Mouse (Mus musculus): Measurements from ENCODE around the gene Arsa. TPM values are rescaled to one million over a fixed set of nuclear protein-coding genes. Genes with fewer than 3 reads are reported as not detected.

Arsa gene
- polyA plus RNA-seq, 1 experiment from 2014 or later, result 20.7 TPM

DNA sequence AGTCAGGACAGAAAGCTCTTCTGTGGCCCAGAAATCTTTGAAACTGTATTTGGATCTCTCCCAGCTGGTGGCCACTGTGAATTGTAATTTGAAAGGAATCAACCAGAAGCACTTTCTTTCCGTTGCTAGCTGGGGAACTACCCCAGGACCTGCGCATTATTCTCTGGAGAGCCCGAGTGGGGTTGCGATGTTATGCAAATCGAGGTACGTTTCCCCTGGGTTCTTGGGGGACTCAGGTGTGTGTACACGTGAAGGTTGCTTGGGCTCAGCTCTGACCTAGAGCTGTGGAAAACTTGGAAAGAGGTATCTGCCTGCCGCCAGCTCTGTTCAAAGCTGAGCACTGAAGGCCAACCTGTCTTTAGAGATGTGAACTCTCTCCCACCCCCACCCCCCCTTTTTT, 581 bp upstream of the Arsa start:
- Histone ChIP-seq H3K27ac (no peak overlapping the region), H3K4me3 (replicated peaks; ENCODE audit: low read length) (no peak overlapping the region), H3K36me3 (replicated peaks; ENCODE audit: control insufficient read depth, insufficient read depth) (no peaks in the 10 kb centered on the region), H3K4me1 (replicated peaks; ENCODE audit: control insufficient read depth, insufficient read depth, low read length) (peaks cover 21% of the 10 kb centered on the region), H3K4me2 (replicated peaks) (no peak overlapping the region), H3K27me3 (ENCODE audit: control insufficient read depth, insufficient read depth, low read length) (no peaks in the 10 kb centered on the region), H3K9me3 (ENCODE audit: control insufficient read depth, low read length) (no peaks in the 10 kb centered on the region), H3K9ac (no peak overlapping the region)
- ATAC-seq (ENCODE audit: low FRiP score), result no peak
- WGBS, result 39% methylated on average over 8 of the region's 8 CpGs
- DNase-seq (ENCODE audit: low spot score), result no peak

DNA sequence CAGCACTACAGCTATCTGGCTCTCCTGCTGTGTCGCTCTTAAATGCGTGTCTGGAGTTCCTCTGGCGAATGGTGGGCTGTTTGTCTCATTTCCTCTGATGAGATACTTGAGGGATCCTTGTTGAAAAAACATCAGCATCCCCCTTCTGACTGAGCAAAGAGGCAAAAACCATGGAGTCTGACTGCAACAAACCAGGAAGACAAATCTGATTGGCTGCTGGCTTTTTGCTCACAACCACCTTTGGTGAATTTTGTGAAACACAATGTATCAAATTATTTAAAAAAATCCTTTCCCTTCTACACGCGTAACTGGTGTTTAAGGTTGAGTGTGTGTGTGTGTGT, 780 bp downstream of the Arsa start:
- no peaks in the 10 kb centered on the region for H3K27me3 ChIP-seq (ENCODE audit: control insufficient read depth, insufficient read depth, low read length)
- H3K27ac ChIP-seq, result peak overlapping the region; percentile 83
- no peak; the same call in 1 of the 2 replicates for ATAC-seq (ENCODE audit: low FRiP score)
- H3K36me3 ChIP-seq (replicated peaks; ENCODE audit: control insufficient read depth, insufficient read depth), result no peaks in the 10 kb centered on the region
- peaks cover 21% of the 10 kb centered on the region for H3K4me1 ChIP-seq (replicated peaks; ENCODE audit: control insufficient read depth, insufficient read depth, low read length)
- peak; percentile 65 for DNase-seq (ENCODE audit: low spot score)
- peak overlapping the region; percentile 62 for H3K4me3 ChIP-seq (replicated peaks; ENCODE audit: low read length)
- WGBS, result 8% methylated on average over 5 of the region's 5 CpGs
- H3K4me2 ChIP-seq (replicated peaks), result peak overlapping the region; percentile 81
- H3K9ac ChIP-seq, result peak overlapping the region; percentile 61
- no peaks in the 10 kb centered on the region for H3K9me3 ChIP-seq (ENCODE audit: control insufficient read depth, low read length)

DNA sequence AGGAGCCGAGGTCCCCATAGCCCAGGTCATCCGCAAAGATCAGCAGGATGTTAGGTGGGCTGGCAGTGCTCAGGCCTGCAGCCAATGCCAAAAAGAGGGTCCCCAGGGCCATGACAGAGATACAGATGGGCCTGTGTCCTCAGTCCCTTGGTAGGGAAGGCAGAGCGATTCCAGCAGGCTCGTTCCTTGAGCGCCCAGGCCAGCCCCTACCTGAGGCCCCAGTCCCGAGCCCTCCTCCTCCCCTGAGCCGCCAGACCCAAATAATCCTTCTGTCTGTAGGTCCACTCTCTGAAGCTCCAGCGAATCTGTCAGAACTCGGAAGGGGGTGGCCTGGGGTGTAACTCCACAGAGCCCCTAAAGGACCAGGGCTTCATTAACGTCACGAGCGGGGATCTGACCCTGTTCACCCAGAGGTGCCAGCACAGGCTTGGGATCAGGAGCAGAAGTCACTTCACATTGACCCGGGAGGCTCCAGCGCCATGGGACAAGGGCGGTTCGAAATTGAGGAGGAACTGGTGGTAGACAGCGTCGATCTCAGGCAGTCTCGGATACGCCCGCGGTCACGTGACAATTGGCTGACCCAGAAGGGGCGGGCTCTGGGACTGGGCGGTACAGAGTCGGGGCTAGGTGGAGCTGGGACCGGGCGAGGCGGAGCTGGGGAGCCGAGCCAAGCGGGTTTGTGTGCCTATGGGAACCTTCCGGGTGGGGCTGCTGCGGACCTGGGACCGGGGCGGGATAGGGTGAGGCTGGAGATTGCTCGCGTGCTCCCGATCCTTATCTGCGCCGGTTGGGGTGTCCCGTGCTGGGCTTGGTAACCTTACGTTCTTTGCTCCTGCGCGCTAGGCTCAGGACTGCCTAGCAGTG, 1.4 kb downstream of the Arsa start:
- peak; percentile 86 for DNase-seq (ENCODE audit: low spot score)
- H3K9ac ChIP-seq, result peak overlapping the region; percentile 61
- H3K36me3 ChIP-seq (replicated peaks; ENCODE audit: control insufficient read depth, insufficient read depth), result no peaks in the 10 kb centered on the region
- H3K4me3 ChIP-seq (replicated peaks; ENCODE audit: low read length), result peak overlapping the region; percentile 62
- ATAC-seq (ENCODE audit: low FRiP score), result peak; percentile 96
- H3K4me2 ChIP-seq (replicated peaks), result peak overlapping the region; percentile 81
- 8% methylated on average over 44 of the region's 44 CpGs for WGBS
- peaks cover 21% of the 10 kb centered on the region for H3K4me1 ChIP-seq (replicated peaks; ENCODE audit: control insufficient read depth, insufficient read depth, low read length)
- no peaks in the 10 kb centered on the region for H3K27me3 ChIP-seq (ENCODE audit: control insufficient read depth, insufficient read depth, low read length)
- H3K9me3 ChIP-seq (ENCODE audit: control insufficient read depth, low read length), result no peaks in the 10 kb centered on the region
- H3K27ac ChIP-seq, result peak overlapping the region; percentile 83

- H3K27ac ChIP-seq, result no peak overlapping the region
- peak overlapping the region; percentile 61 for H3K9ac ChIP-seq
- WGBS, result 84% methylated on average over 7 of the region's 7 CpGs
- peak overlapping the region; percentile 62 for H3K4me3 ChIP-seq (replicated peaks; ENCODE audit: low read length)
- peak overlapping the region; percentile 81 for H3K4me2 ChIP-seq (replicated peaks)
- H3K36me3 ChIP-seq (replicated peaks; ENCODE audit: control insufficient read depth, insufficient read depth), result no peaks in the 10 kb centered on the region
- DNase-seq (ENCODE audit: low spot score) (no peak), ATAC-seq (ENCODE audit: low FRiP score) (no peak)
- H3K27me3 ChIP-seq (ENCODE audit: control insufficient read depth, insufficient read depth, low read length), result no peaks in the 10 kb centered on the region
- no peaks in the 10 kb centered on the region for H3K9me3 ChIP-seq (ENCODE audit: control insufficient read depth, low read length)
- H3K4me1 ChIP-seq (replicated peaks; ENCODE audit: control insufficient read depth, insufficient read depth, low read length), result peaks cover 21% of the 10 kb centered on the region
Measured at GRCm38 (mm10) chr15:89475293-89475600, 2.0 kb downstream of the Arsa start.

DNA sequence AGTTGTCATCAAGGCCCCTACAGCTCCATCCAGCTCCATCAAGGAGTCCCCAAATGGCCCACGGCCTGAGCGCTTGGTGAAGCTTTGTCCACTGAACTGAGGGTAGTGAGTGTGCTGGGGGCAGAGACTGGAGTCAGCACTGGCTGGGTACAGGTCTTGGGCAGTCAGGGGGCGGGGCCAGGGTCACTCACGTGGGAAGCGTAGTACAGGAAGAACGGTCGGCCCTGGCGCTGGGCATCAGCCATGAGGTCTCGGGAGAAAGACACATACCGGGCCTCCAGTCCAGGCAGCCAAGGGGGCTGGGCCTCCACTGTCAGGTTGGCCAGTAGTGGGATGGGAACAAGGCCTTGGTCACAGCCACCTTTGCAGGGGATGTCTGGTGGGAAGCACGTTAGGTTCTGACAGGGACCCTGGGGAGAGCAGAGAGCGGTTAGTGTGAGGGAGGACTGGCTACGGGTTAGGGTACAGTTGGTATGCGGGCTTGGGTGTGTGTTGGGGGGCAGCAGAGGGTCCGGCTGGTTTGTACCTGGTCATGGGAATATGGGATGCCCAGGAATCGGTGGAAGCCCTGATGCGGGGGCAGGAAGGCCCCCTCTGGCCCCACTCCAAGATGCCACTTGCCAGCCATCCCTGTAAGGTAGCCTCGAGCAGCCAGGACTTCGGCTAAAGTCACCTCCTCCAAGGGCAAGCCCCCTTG, 2.5 kb downstream of the Arsa start:
- H3K4me1 ChIP-seq (replicated peaks; ENCODE audit: control insufficient read depth, insufficient read depth, low read length), result peaks cover 21% of the 10 kb centered on the region
- ATAC-seq (ENCODE audit: low FRiP score) (no peak), DNase-seq (ENCODE audit: low spot score) (no peak)
- H3K4me3 ChIP-seq (replicated peaks; ENCODE audit: low read length), result no peak overlapping the region
- H3K9ac ChIP-seq, result no peak overlapping the region
- 91% methylated on average over 19 of the region's 19 CpGs for WGBS
- H3K4me2 ChIP-seq (replicated peaks), result peak overlapping the region; percentile 81
- H3K27ac ChIP-seq, result no peak overlapping the region
- H3K27me3 ChIP-seq (ENCODE audit: control insufficient read depth, insufficient read depth, low read length), result no peaks in the 10 kb centered on the region
- no peaks in the 10 kb centered on the region for H3K36me3 ChIP-seq (replicated peaks; ENCODE audit: control insufficient read depth, insufficient read depth)
- H3K9me3 ChIP-seq (ENCODE audit: control insufficient read depth, low read length), result no peaks in the 10 kb centered on the region

GRCm38 (mm10) chr15:89473921-89474320, 3.3 kb downstream of the Arsa start:
- Histone ChIP-seq H3K4me2 (replicated peaks) (no peak overlapping the region), H3K9ac (no peak overlapping the region), H3K9me3 (ENCODE audit: control insufficient read depth, low read length) (no peaks in the 10 kb centered on the region), H3K27me3 (ENCODE audit: control insufficient read depth, insufficient read depth, low read length) (no peaks in the 10 kb centered on the region), H3K36me3 (replicated peaks; ENCODE audit: control insufficient read depth, insufficient read depth) (no peaks in the 10 kb centered on the region), H3K4me1 (replicated peaks; ENCODE audit: control insufficient read depth, insufficient read depth, low read length) (peaks cover 21% of the 10 kb centered on the region), H3K27ac (no peak overlapping the region), H3K4me3 (replicated peaks; ENCODE audit: low read length) (no peak overlapping the region)
- ATAC-seq (ENCODE audit: low FRiP score) (no peak), DNase-seq (ENCODE audit: low spot score) (no peak)
- 97% methylated on average over 8 of the region's 8 CpGs for WGBS

- H3K27me3 ChIP-seq (ENCODE audit: control insufficient read depth, insufficient read depth, low read length), result no peaks in the 10 kb centered on the region
- H3K9ac ChIP-seq, result no peak overlapping the region
- H3K27ac ChIP-seq, result no peak overlapping the region
- peaks cover 21% of the 10 kb centered on the region for H3K4me1 ChIP-seq (replicated peaks; ENCODE audit: control insufficient read depth, insufficient read depth, low read length)
- H3K9me3 ChIP-seq (ENCODE audit: control insufficient read depth, low read length), result no peaks in the 10 kb centered on the region
- H3K4me2 ChIP-seq (replicated peaks), result no peak overlapping the region
- ATAC-seq (ENCODE audit: low FRiP score), result no peak
- WGBS, result 87% methylated on average over 9 of the region's 9 CpGs
- no peak overlapping the region for H3K4me3 ChIP-seq (replicated peaks; ENCODE audit: low read length)
- H3K36me3 ChIP-seq (replicated peaks; ENCODE audit: control insufficient read depth, insufficient read depth), result no peaks in the 10 kb centered on the region
- no peak for DNase-seq (ENCODE audit: low spot score)
Measured at GRCm38 (mm10) chr15:89473370-89473769, 3.9 kb downstream of the Arsa start.

- no peaks in the 10 kb centered on the region for H3K36me3 ChIP-seq (replicated peaks; ENCODE audit: control insufficient read depth, insufficient read depth)
- DNase-seq (ENCODE audit: low spot score), result no peak
- H3K27ac ChIP-seq, result no peak overlapping the region
- H3K4me3 ChIP-seq (replicated peaks; ENCODE audit: low read length), result no peak overlapping the region
- 85% methylated on average over 4 of the region's 4 CpGs for WGBS
- H3K4me2 ChIP-seq (replicated peaks), result no peak overlapping the region
- no peaks in the 10 kb centered on the region for H3K9me3 ChIP-seq (ENCODE audit: control insufficient read depth, low read length)
- H3K4me1 ChIP-seq (replicated peaks; ENCODE audit: control insufficient read depth, insufficient read depth, low read length), result peaks cover 10% of the 10 kb centered on the region
- H3K27me3 ChIP-seq (ENCODE audit: control insufficient read depth, insufficient read depth, low read length), result no peaks in the 10 kb centered on the region
- no peak overlapping the region for H3K9ac ChIP-seq
- no peak for ATAC-seq (ENCODE audit: low FRiP score)
Measured at GRCm38 (mm10) chr15:89471476-89471875, 5.7 kb downstream of the Arsa start.

- Histone ChIP-seq H3K36me3 (replicated peaks; ENCODE audit: control insufficient read depth, insufficient read depth) (peaks cover 10% of the 10 kb centered on the region), H3K4me2 (replicated peaks) (no peak overlapping the region), H3K9me3 (ENCODE audit: control insufficient read depth, low read length) (no peaks in the 10 kb centered on the region), H3K27ac (no peak overlapping the region), H3K9ac (no peak overlapping the region), H3K27me3 (ENCODE audit: control insufficient read depth, insufficient read depth, low read length) (no peaks in the 10 kb centered on the region), H3K4me3 (replicated peaks; ENCODE audit: low read length) (no peak overlapping the region), H3K4me1 (replicated peaks; ENCODE audit: control insufficient read depth, insufficient read depth, low read length) (no peaks in the 10 kb centered on the region)
- ATAC-seq (ENCODE audit: low FRiP score), result no peak
- DNase-seq (ENCODE audit: low spot score), result peak; percentile 63
- 34% methylated on average over 2 of the region's 2 CpGs for WGBS
Measured at GRCm38 (mm10) chr15:89468577-89468976, 8.6 kb downstream of the Arsa start.
